Mouse (Mus musculus): ENCODE results near the gene Cd274.

The Cd274 gene

GRCm38 (mm10) chr19:29366969-29367622 lies at the start of gene Cd274, which contains the start of gene Plgrkt:
Gene Cd274, plus strand, starts transcription at chr19:29367455.
Gene Plgrkt, minus strand, starts transcription at chr19:29367390.
- peak; percentile 90 to 93 for DNase-seq

- DNase-seq, result peak; percentile 49 to 56
Observed at GRCm38 (mm10) chr19:29323416-29324049, 43.7 kb upstream of the Cd274 start.

- DNase-seq, result peak; percentile 87
Observed at GRCm38 (mm10) chr19:29325053-29325851, 42.0 kb upstream of the Cd274 start, which contains the start of gene Insl6. Gene Insl6, minus strand, starts transcription at chr19:29325356.

GRCm38 (mm10) chr19:29325852-29326180 lies 41.4 kb upstream of the Cd274 start:
- no peak for DNase-seq

GRCm38 (mm10) chr19:29326396-29326795 lies 40.9 kb upstream of the Cd274 start:
- no peak for DNase-seq

GRCm38 (mm10) chr19:29326822-29327552 lies 40.3 kb upstream of the Cd274 start:
- DNase-seq, result no peak

- no peak for DNase-seq
Observed at GRCm38 (mm10) chr19:29334068-29334745, 33.0 kb upstream of the Cd274 start, which contains the start of gene Rln1. Gene Rln1, minus strand, starts transcription at chr19:29334670.

- DNase-seq, result no peak
Observed at GRCm38 (mm10) chr19:29336624-29337023, 30.6 kb upstream of the Cd274 start.

GRCm38 (mm10) chr19:29341029-29341428 lies 26.2 kb upstream of the Cd274 start:
- no peak for DNase-seq

- DNase-seq, result no peak
Observed at GRCm38 (mm10) chr19:29342281-29342680, 25.0 kb upstream of the Cd274 start.

GRCm38 (mm10) chr19:29344868-29345267 lies 22.4 kb upstream of the Cd274 start:
- no peak for DNase-seq

GRCm38 (mm10) chr19:29345636-29346035 lies 21.6 kb upstream of the Cd274 start:
- no peak for DNase-seq

GRCm38 (mm10) chr19:29350991-29351390 lies 16.3 kb upstream of the Cd274 start:
- no peak for DNase-seq

- peak; percentile 94 to 95 for DNase-seq
Observed at GRCm38 (mm10) chr19:29354895-29355877, 12.1 kb upstream of the Cd274 start.

- no peak for DNase-seq
Observed at GRCm38 (mm10) chr19:29356281-29356680, 11.0 kb upstream of the Cd274 start.

- no peak for DNase-seq
Observed at GRCm38 (mm10) chr19:29360251-29360650, 7.0 kb upstream of the Cd274 start.

GRCm38 (mm10) chr19:29361468-29362130 lies 5.7 kb upstream of the Cd274 start:
- DNase-seq, result peak; percentile 86 to 87

- no peak for DNase-seq
Observed at GRCm38 (mm10) chr19:29362173-29362930, 4.9 kb upstream of the Cd274 start.

GRCm38 (mm10) chr19:29363557-29363956 lies 3.7 kb upstream of the Cd274 start:
- DNase-seq, result no peak

- DNase-seq, result peak; percentile 79 to 84
Observed at GRCm38 (mm10) chr19:29364076-29364475, 3.2 kb upstream of the Cd274 start.
